Mouse (Mus musculus) cortical plate, adult 2 months (tissue): ENCODE results near the gene AC161166.1.

Experiments used
- CTCF ChIP-seq: fragments of 200-500 bp; IDR thresholded peaks from 2 replicates; pipeline ENCODE4 v1.5.1; 2011; ENCODE audit warnings: mild to moderate bottlenecking, control low read depth, low read length; ENCODE audit not compliant: insufficient read depth; ENCODE audit errors: extremely low read depth
- POLR2A ChIP-seq: fragments of 200-500 bp; IDR thresholded peaks from 2 replicates; pipeline ENCODE4 v1.6.1; 2011; ENCODE audit warnings: mild to moderate bottlenecking, low read length, control low read depth; ENCODE audit not compliant: insufficient read depth; ENCODE audit errors: extremely low read depth

- TF ChIP-seq CTCF, result no peak
- no peak for TF ChIP-seq POLR2A
Measured at GRCm38 (mm10) chr7:24538154-24538553, 25.9 kb upstream of the AC161166.1 start.
